Mouse (Mus musculus): ENCODE data around the gene 1700067K01Rik. TPM values are rescaled to one million over a fixed set of nuclear protein-coding genes. Genes with fewer than 3 reads are reported as not detected.

The 1700067K01Rik gene
- polyA plus RNA-seq, 1 experiment from 2014 or later = 0.55 TPM

DNA sequence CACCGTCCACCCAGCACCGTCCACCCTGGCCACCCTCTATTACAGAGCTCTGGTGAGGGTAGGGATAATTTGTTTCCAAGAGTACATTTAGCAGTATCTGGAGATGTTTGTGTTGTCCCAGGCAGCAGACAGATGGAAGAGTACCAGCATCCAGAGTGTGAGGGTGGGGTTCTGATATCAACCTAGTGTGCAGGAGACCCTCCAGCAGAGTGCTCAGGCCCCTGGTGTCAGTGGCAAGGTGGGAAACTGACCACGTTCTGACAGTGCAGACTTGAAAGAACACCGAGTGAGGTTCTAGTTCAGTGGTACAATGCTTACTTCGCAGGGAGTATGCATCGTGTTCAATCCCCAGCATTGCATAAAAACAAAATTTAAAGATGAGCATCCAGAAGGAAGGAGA lies 29.6 kb upstream of the 1700067K01Rik start:
- Histone ChIP-seq H3K27me3 (ENCODE audit: control insufficient read depth, insufficient read depth, low read depth, low read length) (no peaks in the 10 kb centered on the region), H3K27ac (ENCODE audit: low read length) (no peak overlapping the region), H3K4me2 (ENCODE audit: low read depth, low read length) (peak overlapping the region; percentile 90), H3K9me3 (ENCODE audit: control insufficient read depth, low read length) (no peaks in the 10 kb centered on the region), H3K4me3 (ENCODE audit: low read length) (peak overlapping the region; percentile 86), H3K4me1 (replicated peaks; ENCODE audit: control insufficient read depth, insufficient read depth, low read length) (peaks cover 18% of the 10 kb centered on the region), H3K36me3 (ENCODE audit: control insufficient read depth, insufficient read depth, low read length) (peaks cover 15% of the 10 kb centered on the region), H3K9ac (ENCODE audit: low read length) (peak overlapping the region; percentile 76; the same call in 1 of the 2 replicates)
- no peak for ATAC-seq (ENCODE audit: low read depth)
- 77% methylated on average over 6 of the region's 6 CpGs for WGBS

DNA sequence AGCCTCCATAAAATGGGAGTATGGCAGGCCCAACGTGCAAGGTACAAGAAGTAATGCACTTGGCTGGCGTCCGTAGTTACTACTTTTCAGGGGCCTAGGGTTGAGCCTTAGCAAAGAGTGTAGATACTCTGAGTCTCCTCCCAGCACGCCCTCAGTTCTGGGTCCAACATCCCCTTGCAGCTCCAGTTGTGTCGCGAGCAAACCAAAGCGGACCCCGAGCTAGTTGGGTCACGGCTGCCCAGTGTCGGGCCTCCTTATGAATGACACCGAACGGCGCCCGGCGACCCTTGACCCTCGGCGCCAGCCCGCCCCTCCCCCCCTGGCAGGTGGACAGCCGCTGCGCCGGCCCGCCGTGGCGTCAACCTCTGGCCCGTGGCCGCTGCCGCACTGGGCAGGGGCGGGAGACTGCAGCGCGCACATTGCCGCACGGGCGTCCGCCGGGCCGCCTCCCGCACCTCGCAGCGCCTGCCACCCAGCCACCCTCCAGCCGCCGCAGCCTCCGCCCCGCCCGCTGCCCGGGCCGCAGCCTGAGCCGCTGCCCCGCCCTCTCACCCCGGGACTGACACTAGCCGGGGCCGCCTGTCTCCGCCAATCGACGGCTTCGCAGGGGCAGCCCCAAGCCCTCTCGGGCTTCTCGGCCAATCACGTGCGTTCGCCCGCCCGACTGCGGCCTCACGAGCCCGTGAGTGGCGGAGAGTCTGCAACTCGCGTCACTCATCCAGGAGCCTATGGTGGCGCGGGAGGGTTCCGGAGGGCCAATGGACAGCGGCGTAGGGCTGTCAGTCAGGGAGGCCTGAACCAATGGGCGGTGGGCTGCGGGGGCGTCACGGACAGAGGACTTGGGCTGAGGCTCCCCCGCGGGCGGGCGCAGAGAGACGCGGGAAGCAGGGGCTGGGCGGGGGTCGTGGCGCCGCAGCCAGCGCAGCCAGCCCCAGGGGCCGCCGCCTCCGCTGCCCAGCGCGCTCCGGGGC lies 28.9 kb upstream of the 1700067K01Rik start, which contains the start of gene Prkaca:
Gene Prkaca, plus strand, starts transcription at position 844 of the 971 bp plus-strand sequence.
- Histone ChIP-seq H3K27me3 (ENCODE audit: control insufficient read depth, insufficient read depth, low read depth, low read length) (no peaks in the 10 kb centered on the region), H3K4me3 (ENCODE audit: low read length) (peak within 1 kb of the TSS; percentile 86), H3K27ac (ENCODE audit: low read length) (peak within 1 kb of the TSS; percentile 68), H3K9me3 (ENCODE audit: control insufficient read depth, low read length) (no peaks in the 10 kb centered on the region), H3K4me1 (replicated peaks; ENCODE audit: control insufficient read depth, insufficient read depth, low read length) (peaks cover 25% of the 10 kb centered on the region), H3K36me3 (ENCODE audit: control insufficient read depth, insufficient read depth, low read length) (peaks cover 15% of the 10 kb centered on the region), H3K4me2 (ENCODE audit: low read depth, low read length) (peak within 1 kb of the TSS; percentile 90), H3K9ac (ENCODE audit: low read length) (peak within 1 kb of the TSS; percentile 88)
- under 1% methylated on average over 66 of the region's 94 CpGs for WGBS
- ATAC-seq (ENCODE audit: low read depth) = peak; percentile 99

DNA sequence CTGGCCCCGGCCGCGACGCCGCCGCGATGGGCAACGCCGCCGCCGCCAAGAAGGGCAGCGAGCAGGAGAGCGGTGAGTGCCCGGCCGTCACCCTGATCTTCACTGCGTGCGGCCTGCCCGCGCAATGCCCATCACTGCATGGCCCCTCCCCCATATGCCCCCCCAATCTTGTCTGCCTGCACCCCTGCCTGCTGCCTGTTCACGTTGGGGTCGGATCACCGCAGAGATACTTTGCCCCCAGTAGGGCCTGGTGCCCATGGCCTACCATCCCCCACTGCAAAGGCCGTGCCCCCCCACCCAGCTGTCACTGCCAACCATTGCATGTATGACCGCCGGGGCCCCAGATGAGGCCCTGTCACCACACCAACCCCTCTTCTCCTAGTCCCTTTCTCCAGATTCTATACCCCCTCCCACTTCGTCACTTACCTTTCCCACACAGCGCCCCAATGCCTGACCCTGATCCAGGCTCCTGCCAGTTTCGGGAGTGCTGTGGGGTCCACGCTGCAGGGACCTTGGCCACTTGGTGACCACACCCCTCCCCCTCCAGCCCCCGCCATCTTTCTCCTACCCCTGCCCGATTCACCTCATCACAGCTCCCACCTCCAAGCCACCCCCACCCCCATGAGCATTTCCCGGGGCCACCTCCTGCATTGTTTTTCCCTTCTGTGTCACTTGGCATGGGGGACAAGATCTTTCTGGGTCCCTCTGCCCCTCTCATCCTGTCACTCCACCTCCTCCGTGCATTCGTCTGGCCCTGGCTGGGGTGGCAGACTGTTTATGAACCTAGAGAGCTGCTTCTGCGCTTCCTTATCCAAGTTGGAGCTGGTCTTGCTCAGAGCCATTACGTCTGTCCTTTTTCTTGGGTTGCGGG lies 27.9 kb upstream of the 1700067K01Rik start:
- peaks cover 30% of the 10 kb centered on the region for H3K4me1 ChIP-seq (replicated peaks; ENCODE audit: control insufficient read depth, insufficient read depth, low read length)
- 2% methylated on average over 32 of the region's 37 CpGs for WGBS
- H3K27me3 ChIP-seq (ENCODE audit: control insufficient read depth, insufficient read depth, low read depth, low read length) = no peaks in the 10 kb centered on the region
- peak; percentile 20; the same call in 1 of the 2 replicates for ATAC-seq (ENCODE audit: low read depth)
- H3K27ac ChIP-seq (ENCODE audit: low read length) = peak overlapping the region; percentile 68
- peak overlapping the region; percentile 88 for H3K9ac ChIP-seq (ENCODE audit: low read length)
- H3K4me3 ChIP-seq (ENCODE audit: low read length) = peak overlapping the region; percentile 86
- H3K4me2 ChIP-seq (ENCODE audit: low read depth, low read length) = peak overlapping the region; percentile 79
- no peaks in the 10 kb centered on the region for H3K9me3 ChIP-seq (ENCODE audit: control insufficient read depth, low read length)
- H3K36me3 ChIP-seq (ENCODE audit: control insufficient read depth, insufficient read depth, low read length) = peaks cover 11% of the 10 kb centered on the region

DNA sequence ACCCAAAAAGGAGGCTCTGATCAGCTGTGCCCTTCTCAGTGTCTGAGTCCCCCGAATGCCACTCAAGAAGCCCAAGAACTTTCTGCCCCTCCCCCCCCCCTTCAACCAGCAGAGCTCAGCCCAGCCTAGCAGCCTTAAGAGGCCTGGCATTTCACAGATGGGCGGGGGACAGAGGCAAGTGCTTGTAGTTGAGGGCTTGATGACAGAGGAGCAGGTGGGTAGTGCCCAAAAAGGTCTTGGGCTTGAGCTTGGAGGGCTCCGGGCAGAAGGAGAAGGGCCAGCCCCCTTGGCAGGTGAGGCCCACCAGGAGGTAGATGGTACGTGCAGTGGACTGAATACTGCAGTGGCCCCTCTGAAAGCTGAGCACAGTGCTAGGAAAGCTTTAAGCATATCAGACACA lies 26.8 kb upstream of the 1700067K01Rik start:
- Histone ChIP-seq H3K9me3 (ENCODE audit: control insufficient read depth, low read length) (no peaks in the 10 kb centered on the region), H3K4me2 (ENCODE audit: low read depth, low read length) (peak overlapping the region; percentile 79), H3K4me1 (replicated peaks; ENCODE audit: control insufficient read depth, insufficient read depth, low read length) (peaks cover 30% of the 10 kb centered on the region), H3K27ac (ENCODE audit: low read length) (0 out of 2 replicates have a peak overlapping the region, but pooled peaks have one; percentile 28), H3K27me3 (ENCODE audit: control insufficient read depth, insufficient read depth, low read depth, low read length) (no peaks in the 10 kb centered on the region), H3K4me3 (ENCODE audit: low read length) (peak overlapping the region; percentile 86; the same call in 1 of the 2 replicates), H3K36me3 (ENCODE audit: control insufficient read depth, insufficient read depth, low read length) (peaks cover 2% of the 10 kb centered on the region), H3K9ac (ENCODE audit: low read length) (no peak overlapping the region)
- WGBS = 59% methylated on average over 4 of the region's 4 CpGs
- ATAC-seq (ENCODE audit: low read depth) = no peak

DNA sequence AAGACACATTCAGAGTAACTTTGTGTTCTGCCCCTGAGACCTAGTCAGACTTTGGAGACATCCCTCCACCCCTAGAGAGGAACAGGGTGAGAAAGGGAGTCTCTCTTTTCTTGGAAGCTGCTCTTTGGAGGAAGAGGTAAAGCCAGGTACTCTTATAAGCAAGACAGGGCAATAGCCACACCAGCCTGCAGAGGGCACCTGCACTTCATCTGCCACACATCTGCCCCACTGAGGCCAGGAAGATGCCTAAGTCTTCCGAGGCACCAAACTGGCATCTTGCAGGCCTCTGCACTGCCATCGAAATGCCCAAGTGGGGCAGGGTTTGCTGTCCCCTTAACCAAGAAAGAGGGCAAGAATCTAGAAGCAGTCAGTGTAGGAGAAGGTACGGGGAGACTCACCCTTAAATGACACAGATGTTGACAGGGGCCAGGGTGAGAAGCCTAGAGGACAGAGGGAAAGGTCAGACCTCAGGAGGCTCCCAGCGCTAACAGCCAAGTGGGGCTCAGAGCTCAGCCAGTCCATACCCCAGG lies 25.1 kb upstream of the 1700067K01Rik start:
- Histone ChIP-seq H3K36me3 (ENCODE audit: control insufficient read depth, insufficient read depth, low read length) (peaks cover 6% of the 10 kb centered on the region), H3K9me3 (ENCODE audit: control insufficient read depth, low read length) (no peaks in the 10 kb centered on the region), H3K27ac (ENCODE audit: low read length) (no peak overlapping the region), H3K27me3 (ENCODE audit: control insufficient read depth, insufficient read depth, low read depth, low read length) (no peaks in the 10 kb centered on the region), H3K4me2 (ENCODE audit: low read depth, low read length) (no peak overlapping the region), H3K4me3 (ENCODE audit: low read length) (no peak overlapping the region), H3K4me1 (replicated peaks; ENCODE audit: control insufficient read depth, insufficient read depth, low read length) (peaks cover 30% of the 10 kb centered on the region), H3K9ac (ENCODE audit: low read length) (no peak overlapping the region)
- ATAC-seq (ENCODE audit: low read depth) = no peak
- 90% methylated on average over 4 of the region's 4 CpGs for WGBS

DNA sequence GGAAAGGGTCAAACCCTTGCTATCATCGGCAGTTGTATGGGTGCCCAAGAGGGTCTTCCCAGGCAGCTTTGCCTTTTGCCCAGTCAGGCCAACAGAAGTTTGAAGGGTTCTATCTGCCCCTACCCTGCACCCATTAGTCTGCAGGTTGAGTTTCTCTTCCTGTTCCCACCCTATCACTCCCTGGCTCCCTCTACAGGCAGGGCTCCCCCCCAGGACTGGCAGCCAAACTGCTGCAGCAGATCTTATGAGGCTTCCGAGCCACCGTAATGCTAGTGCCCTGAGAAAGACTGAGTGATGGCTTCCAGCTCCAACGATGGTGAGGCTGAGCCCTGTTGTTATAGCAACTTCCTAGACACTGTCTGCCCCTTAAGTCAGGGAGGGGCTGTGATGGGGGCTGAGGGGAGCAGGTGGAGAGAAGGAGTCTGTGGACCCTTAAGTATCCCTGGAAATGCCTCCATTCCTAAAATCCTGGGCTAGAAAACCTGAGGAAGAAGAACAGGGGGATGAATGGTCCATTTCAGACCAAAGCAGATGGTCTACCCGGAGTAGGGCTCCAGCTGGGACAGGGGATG lies 24.4 kb upstream of the 1700067K01Rik start:
- Histone ChIP-seq H3K4me3 (ENCODE audit: low read length) (no peak overlapping the region), H3K9ac (ENCODE audit: low read length) (no peak overlapping the region)

DNA sequence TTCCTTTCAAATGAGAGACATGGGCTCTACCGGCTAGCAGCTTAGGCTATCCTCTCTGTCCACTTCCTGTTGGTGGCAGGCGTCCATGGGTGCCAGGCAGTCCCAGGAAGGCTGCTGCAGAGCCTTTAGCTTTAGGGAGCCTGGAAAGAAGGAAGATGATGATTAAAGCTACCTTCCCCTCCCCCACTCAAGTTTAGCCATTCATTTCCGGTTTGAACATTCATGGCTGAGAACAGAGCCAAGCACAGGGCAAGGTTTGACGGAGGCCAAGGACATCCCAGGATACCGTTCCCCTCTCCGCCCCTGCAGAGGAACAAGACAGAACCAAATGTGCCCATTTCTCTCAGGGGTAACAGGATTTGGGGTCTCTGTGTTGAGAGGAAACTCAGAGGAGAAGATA lies 23.7 kb upstream of the 1700067K01Rik start:
- H3K27me3 ChIP-seq (ENCODE audit: control insufficient read depth, insufficient read depth, low read depth, low read length) = no peaks in the 10 kb centered on the region
- no peaks in the 10 kb centered on the region for H3K9me3 ChIP-seq (ENCODE audit: control insufficient read depth, low read length)
- peaks cover 25% of the 10 kb centered on the region for H3K4me1 ChIP-seq (replicated peaks; ENCODE audit: control insufficient read depth, insufficient read depth, low read length)
- WGBS = 39% methylated on average over 6 of the region's 6 CpGs
- H3K4me3 ChIP-seq (ENCODE audit: low read length) = no peak overlapping the region
- peak overlapping the region; percentile 34; the same call in 1 of the 2 replicates for H3K27ac ChIP-seq (ENCODE audit: low read length)
- H3K36me3 ChIP-seq (ENCODE audit: control insufficient read depth, insufficient read depth, low read length) = peaks cover 19% of the 10 kb centered on the region
- no peak for ATAC-seq (ENCODE audit: low read depth)
- no peak overlapping the region for H3K9ac ChIP-seq (ENCODE audit: low read length)
- H3K4me2 ChIP-seq (ENCODE audit: low read depth, low read length) = peak overlapping the region; percentile 6; the same call in 1 of the 2 replicates

More for the DNA sequence above, 24.4 kb upstream of the 1700067K01Rik start:
- 81% methylated on average over 5 of the region's 5 CpGs for WGBS
- Histone ChIP-seq H3K27me3 (ENCODE audit: control insufficient read depth, insufficient read depth, low read depth, low read length) (no peaks in the 10 kb centered on the region), H3K4me1 (replicated peaks; ENCODE audit: control insufficient read depth, insufficient read depth, low read length) (peaks cover 28% of the 10 kb centered on the region), H3K27ac (ENCODE audit: low read length) (no peak overlapping the region), H3K36me3 (ENCODE audit: control insufficient read depth, insufficient read depth, low read length) (peaks cover 13% of the 10 kb centered on the region), H3K4me2 (ENCODE audit: low read depth, low read length) (no peak overlapping the region), H3K9me3 (ENCODE audit: control insufficient read depth, low read length) (no peaks in the 10 kb centered on the region)
- no peak for ATAC-seq (ENCODE audit: low read depth)

DNA sequence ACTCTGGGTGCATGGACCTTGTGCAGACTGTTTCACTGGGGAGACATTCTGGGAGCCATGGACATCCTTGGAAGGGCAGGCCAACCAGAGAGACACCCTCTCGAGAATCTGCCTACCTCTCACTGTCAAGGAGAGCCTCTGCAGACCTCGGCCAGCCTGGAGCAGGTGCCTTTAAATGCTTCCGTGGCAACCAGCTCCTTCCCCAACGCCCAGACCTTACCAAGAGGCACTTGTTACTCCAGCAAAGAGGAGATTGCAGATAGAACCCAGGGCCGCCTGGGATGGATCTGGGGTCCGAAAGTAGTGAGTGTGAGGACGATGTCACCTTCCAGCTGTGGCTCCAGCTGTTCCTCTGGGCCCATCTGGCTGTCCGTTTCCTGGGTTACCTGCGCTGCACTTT lies 23.1 kb upstream of the 1700067K01Rik start:
- ATAC-seq (ENCODE audit: low read depth) = no peak
- Histone ChIP-seq H3K9me3 (ENCODE audit: control insufficient read depth, low read length) (no peaks in the 10 kb centered on the region), H3K27ac (ENCODE audit: low read length) (no peak overlapping the region), H3K9ac (ENCODE audit: low read length) (no peak overlapping the region), H3K36me3 (ENCODE audit: control insufficient read depth, insufficient read depth, low read length) (peaks cover 20% of the 10 kb centered on the region), H3K4me3 (ENCODE audit: low read length) (no peak overlapping the region), H3K27me3 (ENCODE audit: control insufficient read depth, insufficient read depth, low read depth, low read length) (no peaks in the 10 kb centered on the region), H3K4me2 (ENCODE audit: low read depth, low read length) (no peak overlapping the region), H3K4me1 (replicated peaks; ENCODE audit: control insufficient read depth, insufficient read depth, low read length) (peaks cover 25% of the 10 kb centered on the region)
- WGBS = 66% methylated on average over 9 of the region's 9 CpGs

All from lung, embryonic 16.5 days (tissue).